Mouse (Mus musculus) kidney, adult 2 months (tissue): ENCODE measurements around the gene Fxyd2.

Source experiments
- CTCF ChIP-seq: fragments of 200-500 bp; conservative IDR thresholded peaks from 2 replicates; pipeline ENCODE4 v1.5.1; 2011; ENCODE audit warnings: low read depth, mild to moderate bottlenecking, control low read depth, low read length, moderate library complexity, mixed read lengths; ENCODE audit not compliant: insufficient read depth, insufficient read length
- POLR2A ChIP-seq: fragments of 200-500 bp; IDR thresholded peaks from one replicate; pipeline ENCODE4 v1.6.1; 2011; ENCODE audit warnings: low read depth, low read length, control low read depth

DNA sequence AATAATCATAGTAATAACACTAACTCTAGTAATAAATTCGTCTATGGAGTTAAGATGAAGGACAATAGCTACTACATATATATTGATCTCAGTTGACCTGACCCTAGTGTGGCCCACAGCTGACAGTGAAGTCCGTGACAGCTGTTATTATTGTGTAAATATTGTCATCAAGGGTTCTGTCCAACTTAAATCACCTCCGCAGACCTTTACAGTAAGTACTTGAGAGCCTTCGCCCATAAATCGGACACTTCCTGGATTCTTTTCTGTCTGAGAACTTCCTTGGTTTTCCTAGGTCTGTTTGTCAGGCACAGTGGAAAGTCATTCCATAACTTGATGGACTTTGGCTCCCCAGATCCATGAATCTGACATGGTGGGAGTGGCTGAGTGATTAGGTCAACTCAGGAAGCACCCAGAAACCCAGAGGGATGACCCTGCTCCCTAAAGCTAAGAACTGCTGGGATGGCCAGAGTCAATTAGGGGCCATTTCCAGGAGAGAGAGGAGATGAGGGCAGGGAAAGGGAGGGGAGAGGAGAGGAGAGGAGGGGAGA, 44.9 kb downstream of the Fxyd2 start:
- TF ChIP-seq POLR2A (no peak), CTCF (no peak)
